Mouse (Mus musculus) adrenal gland, adult (tissue): ENCODE results near the gene Gm4131.
A peak's percentile ranks its signal among the peaks of the same experiment; 100 is the strongest.

Experiments used
- DNase-seq, 2 experiments: peaks; one replicate each; pipeline ENCODE4 v3.0.0; 2022 to 2023; ENCODE audit warnings: low spot score in 1 of 2; ENCODE audit not compliant: inconsistent age in 2 of 2

Gm4131 gene

GRCm38 (mm10) chr14:62550121-62550520 lies 16.6 kb downstream of the Gm4131 start:
- DNase-seq, result peak in 1 of 2 experiments; percentile 33

GRCm38 (mm10) chr14:62546746-62547145 lies 20.0 kb downstream of the Gm4131 start:
- no peak for DNase-seq

- DNase-seq, result no peak
Observed at GRCm38 (mm10) chr14:62546296-62546695, 20.4 kb downstream of the Gm4131 start.

- DNase-seq, result peak in 1 of 2 experiments; percentile 53
Observed at GRCm38 (mm10) chr14:62541751-62542150, 25.0 kb downstream of the Gm4131 start.

GRCm38 (mm10) chr14:62539834-62540233 lies 26.9 kb downstream of the Gm4131 start:
- DNase-seq, result no peak

GRCm38 (mm10) chr14:62536988-62537387 lies 29.7 kb downstream of the Gm4131 start:
- DNase-seq, result no peak

GRCm38 (mm10) chr14:62536127-62536526 lies 30.6 kb downstream of the Gm4131 start:
- DNase-seq, result no peak

- DNase-seq, result no peak
Observed at GRCm38 (mm10) chr14:62530951-62531350, 35.8 kb downstream of the Gm4131 start.

- no peak for DNase-seq
Observed at GRCm38 (mm10) chr14:62512845-62513244, 53.9 kb downstream of the Gm4131 start.

GRCm38 (mm10) chr14:62509350-62509749 lies 57.4 kb downstream of the Gm4131 start:
- peak in 1 of 2 experiments; percentile 44 for DNase-seq

- no peak for DNase-seq
Observed at GRCm38 (mm10) chr14:62506261-62506660, 60.5 kb downstream of the Gm4131 start.

- DNase-seq, result no peak
Observed at GRCm38 (mm10) chr14:62497391-62497790, 69.3 kb downstream of the Gm4131 start.

GRCm38 (mm10) chr14:62496501-62496900 lies 70.2 kb downstream of the Gm4131 start:
- no peak for DNase-seq

- no peak for DNase-seq
Observed at GRCm38 (mm10) chr14:62493456-62493855, 73.3 kb downstream of the Gm4131 start.

GRCm38 (mm10) chr14:62492196-62492850 lies 74.4 kb downstream of the Gm4131 start:
- DNase-seq, result peak; percentile 78 to 89

- no peak for DNase-seq
Observed at GRCm38 (mm10) chr14:62488270-62488669, 78.5 kb downstream of the Gm4131 start.

GRCm38 (mm10) chr14:62481381-62481780 lies 85.3 kb downstream of the Gm4131 start:
- no peak for DNase-seq

- DNase-seq, result no peak
Observed at GRCm38 (mm10) chr14:62479395-62479794, 87.3 kb downstream of the Gm4131 start.

GRCm38 (mm10) chr14:62474481-62474880 lies 92.2 kb downstream of the Gm4131 start:
- no peak for DNase-seq

- DNase-seq, result no peak
Observed at GRCm38 (mm10) chr14:62472061-62472460, 94.7 kb downstream of the Gm4131 start.

- no peak for DNase-seq
Observed at GRCm38 (mm10) chr14:62468753-62469125, 98.0 kb downstream of the Gm4131 start.

GRCm38 (mm10) chr14:62468119-62468752 lies 98.5 kb downstream of the Gm4131 start:
- DNase-seq, result no peak

- peak; percentile 30 to 64 for DNase-seq
Observed at GRCm38 (mm10) chr14:62464966-62465365, 101.8 kb downstream of the Gm4131 start.
